Mouse (Mus musculus) stomach, embryonic 15.5 days (tissue): ENCODE data around the gene Bloc1s3. TPM values are rescaled to one million over a fixed set of nuclear protein-coding genes. Genes with fewer than 3 reads are reported as not detected.

ENCODE experiments used
- ATAC-seq: fragments of 200-750 bp; cut with Nextera tagmentation; 2 replicates; pipeline ENCODE4 v1.8.0; 2017; ENCODE audit warnings: low read depth, moderate number of reproducible peaks, moderate TSS enrichment; ENCODE audit not compliant: insufficient read depth, low FRiP score
- H3K27ac ChIP-seq: fragments of 300-500 bp; sonication (generic); 2 replicates; pipeline ENCODE4 v1.5.1; 2015; ENCODE audit warnings: mild to moderate bottlenecking, inconsistent platforms
- H3K27me3 ChIP-seq: fragments of 300-500 bp; sonication (generic); replicated peaks from 2 replicates; pipeline ENCODE4 v1.6.1; 2015; ENCODE audit warnings: inconsistent platforms
- H3K36me3 ChIP-seq: fragments of 300-500 bp; sonication (generic); 2 replicates; pipeline ENCODE4 v1.6.1; 2015; ENCODE audit warnings: inconsistent platforms
- H3K4me1 ChIP-seq: fragments of 300-500 bp; sonication (generic); 2 replicates; pipeline ENCODE4 v1.6.1; 2015; ENCODE audit warnings: inconsistent platforms
- H3K4me2 ChIP-seq: fragments of 300-500 bp; sonication (generic); 2 replicates; pipeline ENCODE4 v1.6.1; 2015; ENCODE audit warnings: mild to moderate bottlenecking, inconsistent platforms
- H3K4me3 ChIP-seq: fragments of 300-500 bp; sonication (generic); replicated peaks from 2 replicates; pipeline ENCODE4 v1.5.1; 2015; ENCODE audit warnings: inconsistent platforms
- H3K9ac ChIP-seq: fragments of 300-500 bp; sonication (generic); 2 replicates; pipeline ENCODE4 v1.6.1; 2015; ENCODE audit warnings: inconsistent platforms
- H3K9me3 ChIP-seq: fragments of 300-500 bp; sonication (generic); 2 replicates; pipeline ENCODE4 v1.6.1; 2016; ENCODE audit warnings: inconsistent platforms
- WGBS: fragments of 180-500 bp; shearing (Covaris S2); methylation state at CpG from one replicate; pipeline ENCODE4 v1.1.7; 2015; 5-methylcytosine and 5-hydroxymethylcytosine counted together
- polyA plus RNA-seq: library from polyadenylated mRNA; unstranded; fragments of >200 nt; fragmentation: Nextera tagmentation; extraction: Ambion mirVana; gene quantifications from 2 replicates; pipeline ENCODE4 v1.2.1, GENCODE M21; 2015

The Bloc1s3 gene
- polyA plus RNA-seq, 1 experiment from 2014 or later = 2.4 TPM

GRCm38 (mm10) chr7:19472403-19472802 is 35.8 kb downstream of the Bloc1s3 start:
- Histone ChIP-seq H3K4me2 (no peak overlapping the region), H3K27me3 (peaks cover 44% of the 10 kb centered on the region), H3K4me3 (no peak overlapping the region), H3K4me1 (peaks cover 6% of the 10 kb centered on the region; the same call in 1 of the 2 replicates), H3K9ac (no peak overlapping the region), H3K9me3 (no peaks in the 10 kb centered on the region), H3K36me3 (no peaks in the 10 kb centered on the region), H3K27ac (no peak overlapping the region)
- no peak for ATAC-seq
- 36% methylated on average over 4 of the region's 4 CpGs for WGBS

- Histone ChIP-seq H3K9ac (no peak overlapping the region), H3K36me3 (no peaks in the 10 kb centered on the region), H3K9me3 (no peaks in the 10 kb centered on the region), H3K27me3 (peaks cover 55% of the 10 kb centered on the region), H3K4me2 (no peak overlapping the region), H3K4me1 (peaks cover 6% of the 10 kb centered on the region; the same call in 1 of the 2 replicates), H3K27ac (no peak overlapping the region), H3K4me3 (no peak overlapping the region)
- no peak for ATAC-seq
- 15% methylated on average over 14 of the region's 14 CpGs for WGBS
Measured at GRCm38 (mm10) chr7:19470308-19470707, 37.9 kb downstream of the Bloc1s3 start.

- Histone ChIP-seq H3K27ac (no peak overlapping the region), H3K4me3 (no peak overlapping the region), H3K9me3 (no peaks in the 10 kb centered on the region), H3K4me1 (peaks cover 12% of the 10 kb centered on the region), H3K4me2 (no peak overlapping the region), H3K36me3 (no peaks in the 10 kb centered on the region), H3K27me3 (peaks cover 57% of the 10 kb centered on the region), H3K9ac (no peak overlapping the region)
- 21% methylated on average over 23 of the region's 23 CpGs for WGBS
- ATAC-seq = no peak
Measured at GRCm38 (mm10) chr7:19469404-19469803, 38.8 kb downstream of the Bloc1s3 start.

GRCm38 (mm10) chr7:19468279-19468678 is 39.9 kb downstream of the Bloc1s3 start:
- peaks cover 12% of the 10 kb centered on the region for H3K4me1 ChIP-seq
- H3K4me3 ChIP-seq = no peak overlapping the region
- no peak overlapping the region for H3K9ac ChIP-seq
- no peak overlapping the region for H3K27ac ChIP-seq
- WGBS = 61% methylated on average over 12 of the region's 12 CpGs
- H3K27me3 ChIP-seq = peaks cover 54% of the 10 kb centered on the region
- ATAC-seq = no peak
- H3K36me3 ChIP-seq = no peaks in the 10 kb centered on the region
- no peaks in the 10 kb centered on the region for H3K9me3 ChIP-seq
- no peak overlapping the region for H3K4me2 ChIP-seq

- ATAC-seq = no peak
- Histone ChIP-seq H3K36me3 (no peaks in the 10 kb centered on the region), H3K27ac (no peak overlapping the region), H3K4me1 (peaks cover 12% of the 10 kb centered on the region), H3K27me3 (peaks cover 47% of the 10 kb centered on the region), H3K9ac (no peak overlapping the region), H3K9me3 (no peaks in the 10 kb centered on the region), H3K4me2 (no peak overlapping the region), H3K4me3 (no peak overlapping the region)
- 30% methylated on average over 6 of the region's 6 CpGs for WGBS
Measured at GRCm38 (mm10) chr7:19467638-19468037, 40.5 kb downstream of the Bloc1s3 start.

- ATAC-seq = no peak
- Histone ChIP-seq H3K4me2 (no peak overlapping the region), H3K27ac (no peak overlapping the region), H3K4me3 (no peak overlapping the region), H3K9ac (no peak overlapping the region), H3K36me3 (no peaks in the 10 kb centered on the region), H3K9me3 (no peaks in the 10 kb centered on the region), H3K4me1 (peaks cover 12% of the 10 kb centered on the region), H3K27me3 (peaks cover 38% of the 10 kb centered on the region)
- WGBS = 59% methylated on average over 5 of the region's 5 CpGs
Measured at GRCm38 (mm10) chr7:19466602-19467145, 41.5 kb downstream of the Bloc1s3 start.

- peaks cover 9% of the 10 kb centered on the region for H3K4me1 ChIP-seq
- 0 out of 2 replicates have a peak overlapping the region, but pooled peaks have one; percentile 16 for H3K27ac ChIP-seq
- H3K27me3 ChIP-seq = peaks cover 23% of the 10 kb centered on the region
- no peak overlapping the region for H3K4me3 ChIP-seq
- H3K4me2 ChIP-seq = peak overlapping the region; percentile 24
- no peak for ATAC-seq
- no peaks in the 10 kb centered on the region for H3K9me3 ChIP-seq
- 15% methylated on average over 22 of the region's 22 CpGs for WGBS
- no peak overlapping the region for H3K9ac ChIP-seq
- H3K36me3 ChIP-seq = no peaks in the 10 kb centered on the region
Measured at GRCm38 (mm10) chr7:19464367-19465307, 43.5 kb downstream of the Bloc1s3 start.

- no peaks in the 10 kb centered on the region for H3K36me3 ChIP-seq
- H3K9ac ChIP-seq = no peak within 1 kb of the TSS
- no peaks in the 10 kb centered on the region for H3K9me3 ChIP-seq
- no peak within 1 kb of the TSS for H3K27ac ChIP-seq
- H3K4me1 ChIP-seq = peaks cover 9% of the 10 kb centered on the region
- peak within 1 kb of the TSS; percentile 3; the same call in 1 of the 2 replicates for H3K4me2 ChIP-seq
- WGBS = 47% methylated on average over 6 of the region's 6 CpGs
- peaks cover 16% of the 10 kb centered on the region for H3K27me3 ChIP-seq
- 0 out of 2 replicates have a peak within 1 kb of the TSS, but pooled peaks have one; percentile 1 for H3K4me3 ChIP-seq
- no peak for ATAC-seq
Measured at GRCm38 (mm10) chr7:19462884-19463381, 45.2 kb downstream of the Bloc1s3 start, which contains the start of gene Exoc3l2. TSS of gene Exoc3l2 (plus strand) at chr7:19463331.

GRCm38 (mm10) chr7:19462443-19462842 is 45.7 kb downstream of the Bloc1s3 start:
- peaks cover 13% of the 10 kb centered on the region for H3K27me3 ChIP-seq
- no peak overlapping the region for H3K9ac ChIP-seq
- no peaks in the 10 kb centered on the region for H3K9me3 ChIP-seq
- no peak overlapping the region for H3K4me2 ChIP-seq
- H3K4me1 ChIP-seq = peaks cover 12% of the 10 kb centered on the region
- H3K27ac ChIP-seq = no peak overlapping the region
- H3K36me3 ChIP-seq = no peaks in the 10 kb centered on the region
- 68% methylated on average over 4 of the region's 4 CpGs for WGBS
- ATAC-seq = no peak
- no peak overlapping the region for H3K4me3 ChIP-seq

- Histone ChIP-seq H3K9ac (no peak overlapping the region), H3K9me3 (no peaks in the 10 kb centered on the region), H3K27ac (no peak overlapping the region), H3K4me2 (no peak overlapping the region), H3K4me1 (peaks cover 22% of the 10 kb centered on the region), H3K27me3 (peaks cover 9% of the 10 kb centered on the region; the same call in 1 of the 2 replicates), H3K4me3 (no peak overlapping the region), H3K36me3 (no peaks in the 10 kb centered on the region)
- WGBS = 5% methylated on average over 6 of the region's 6 CpGs
- no peak for ATAC-seq
Measured at GRCm38 (mm10) chr7:19461488-19461887, 46.7 kb downstream of the Bloc1s3 start.

- Histone ChIP-seq H3K4me3 (no peak overlapping the region), H3K9me3 (no peaks in the 10 kb centered on the region), H3K9ac (no peak overlapping the region), H3K4me2 (no peak overlapping the region), H3K27ac (no peak overlapping the region), H3K4me1 (peaks cover 27% of the 10 kb centered on the region), H3K36me3 (no peaks in the 10 kb centered on the region; the same call in 1 of the 2 replicates), H3K27me3 (peaks cover 3% of the 10 kb centered on the region; the same call in 1 of the 2 replicates)
- WGBS = 50% methylated on average over 1 of the region's 1 CpGs
- ATAC-seq = no peak
Measured at GRCm38 (mm10) chr7:19460500-19460899, 47.7 kb downstream of the Bloc1s3 start.
